Mouse (Mus musculus): ENCODE results near the gene Tmem255a.

DNA sequence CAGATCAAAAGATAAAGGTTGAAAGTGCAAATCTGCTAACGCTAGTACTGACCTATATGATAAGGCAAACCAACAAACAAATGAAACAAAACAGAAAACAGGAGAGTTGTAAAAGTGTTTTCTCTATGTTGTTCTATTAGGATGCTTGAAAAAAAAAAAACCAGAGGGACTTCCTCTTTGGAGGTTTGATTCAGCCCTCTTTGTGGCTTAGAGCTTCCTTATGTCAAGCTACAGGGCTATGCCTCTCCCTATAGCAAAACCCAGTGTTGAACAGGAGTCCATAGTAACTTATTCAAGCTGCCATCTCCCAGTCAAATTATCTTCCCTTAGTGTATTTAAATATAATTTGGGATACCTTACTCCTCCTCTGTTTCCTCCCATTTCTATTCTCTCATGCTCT is 44.8 kb downstream of the Tmem255a start:
- TF ChIP-seq CTCF (IDR thresholded peaks at IDR 0.05; ENCODE audit: extremely low read depth, insufficient read length, insufficient replicate concordance, low read depth, low read length) (no peak), POLR2A (IDR thresholded peaks at IDR 0.05; ENCODE audit: low read depth, low read length) (no peak)
